Mouse (Mus musculus): ENCODE data around the gene Naa80.

Naa80 gene

GRCm38 (mm10) chr9:107618098-107618497 is 39.4 kb downstream of the Naa80 start:
- DNase-seq (ENCODE audit: low read depth, low spot score): no peak

- no peak for DNase-seq (ENCODE audit: low read depth, low spot score)
These were observed 40.3 kb downstream of the Naa80 start for GRCm38 (mm10) chr9:107618778-107619545.

GRCm38 (mm10) chr9:107619546-107619879 is 40.8 kb downstream of the Naa80 start:
- DNase-seq (ENCODE audit: low read depth, low spot score): no peak

- DNase-seq (ENCODE audit: low read depth, low spot score): no peak
These were observed 42.3 kb downstream of the Naa80 start for GRCm38 (mm10) chr9:107620954-107621353.

GRCm38 (mm10) chr9:107624539-107624938 is 45.9 kb downstream of the Naa80 start:
- DNase-seq (ENCODE audit: low read depth, low spot score): peak; percentile 78

GRCm38 (mm10) chr9:107624951-107625350 is 46.3 kb downstream of the Naa80 start:
- no peak for DNase-seq (ENCODE audit: low read depth, low spot score)

GRCm38 (mm10) chr9:107625351-107626128 is 46.9 kb downstream of the Naa80 start:
- no peak for DNase-seq (ENCODE audit: low read depth, low spot score)

GRCm38 (mm10) chr9:107626158-107626843 is 47.6 kb downstream of the Naa80 start:
- no peak for DNase-seq (ENCODE audit: low read depth, low spot score)

- peak; percentile 90 for DNase-seq (ENCODE audit: low read depth, low spot score)
These were observed 48.2 kb downstream of the Naa80 start for GRCm38 (mm10) chr9:107626844-107627277.

GRCm38 (mm10) chr9:107627387-107628255 is 48.9 kb downstream of the Naa80 start:
- no peak for DNase-seq (ENCODE audit: low read depth, low spot score)

- DNase-seq (ENCODE audit: low read depth, low spot score): no peak
These were observed 50.2 kb downstream of the Naa80 start for GRCm38 (mm10) chr9:107628721-107629410.

- peak; percentile 50 for DNase-seq (ENCODE audit: low read depth, low spot score)
These were observed 50.7 kb downstream of the Naa80 start for GRCm38 (mm10) chr9:107629411-107629730.

- DNase-seq (ENCODE audit: low read depth, low spot score): peak; percentile 67
These were observed 51.3 kb downstream of the Naa80 start for GRCm38 (mm10) chr9:107629901-107630425.

- no peak for DNase-seq (ENCODE audit: low read depth, low spot score)
These were observed 51.9 kb downstream of the Naa80 start for GRCm38 (mm10) chr9:107630576-107630975.

GRCm38 (mm10) chr9:107631311-107631826 is 52.7 kb downstream of the Naa80 start:
- DNase-seq (ENCODE audit: low read depth, low spot score): no peak

- no peak for DNase-seq (ENCODE audit: low read depth, low spot score)
These were observed 53.2 kb downstream of the Naa80 start for GRCm38 (mm10) chr9:107631861-107632260.

- no peak for DNase-seq (ENCODE audit: low read depth, low spot score)
These were observed 53.8 kb downstream of the Naa80 start for GRCm38 (mm10) chr9:107632478-107632877.

GRCm38 (mm10) chr9:107633091-107633660 is 54.5 kb downstream of the Naa80 start:
- DNase-seq (ENCODE audit: low read depth, low spot score): peak; percentile 93
